Mouse (Mus musculus) NIH3T3 (cell line): Measurements from ENCODE around the gene Fam198a.

ENCODE experiments used
- DNase-seq: peaks from one replicate; pipeline ENCODE4 v3.0.0-alpha.2; 2012; ENCODE audit warnings: low read depth

Gene Fam198a

GRCm38 (mm10) chr9:121950418-121951113 lies at the start of gene Fam198a:
Fam198a (plus strand) TSS chr9:121950988.
- peak; percentile 73 for DNase-seq

- no peak for DNase-seq
These were observed 48.8 kb upstream of the Fam198a start for GRCm38 (mm10) chr9:121901710-121902700.

GRCm38 (mm10) chr9:121903476-121904305 lies 47.1 kb upstream of the Fam198a start:
- no peak for DNase-seq

GRCm38 (mm10) chr9:121904319-121904718 lies 46.5 kb upstream of the Fam198a start:
- no peak for DNase-seq

- DNase-seq, result no peak
These were observed 45.8 kb upstream of the Fam198a start for GRCm38 (mm10) chr9:121904946-121905345.

GRCm38 (mm10) chr9:121905556-121906185 lies 45.1 kb upstream of the Fam198a start:
- peak; percentile 17 for DNase-seq

GRCm38 (mm10) chr9:121906456-121906855 lies 44.3 kb upstream of the Fam198a start:
- no peak for DNase-seq

GRCm38 (mm10) chr9:121907356-121908070 lies 43.3 kb upstream of the Fam198a start:
- DNase-seq, result no peak

GRCm38 (mm10) chr9:121908321-121908720 lies 42.5 kb upstream of the Fam198a start:
- no peak for DNase-seq

GRCm38 (mm10) chr9:121909635-121910034 lies 41.2 kb upstream of the Fam198a start:
- DNase-seq, result no peak

GRCm38 (mm10) chr9:121911196-121911595 lies 39.6 kb upstream of the Fam198a start:
- no peak for DNase-seq

GRCm38 (mm10) chr9:121912786-121913185 lies 38.0 kb upstream of the Fam198a start:
- no peak for DNase-seq

GRCm38 (mm10) chr9:121914226-121914757 lies 36.5 kb upstream of the Fam198a start:
- DNase-seq, result peak; percentile 79

GRCm38 (mm10) chr9:121915056-121915455 lies 35.7 kb upstream of the Fam198a start:
- DNase-seq, result no peak

- peak; percentile 17 for DNase-seq
These were observed 34.7 kb upstream of the Fam198a start, which contains the start of gene Cyp8b1 for GRCm38 (mm10) chr9:121916102-121916501. Cyp8b1 (minus strand) TSS chr9:121916305.

GRCm38 (mm10) chr9:121919027-121919501 lies 31.7 kb upstream of the Fam198a start:
- DNase-seq, result no peak

GRCm38 (mm10) chr9:121923443-121923842 lies 27.3 kb upstream of the Fam198a start:
- DNase-seq, result no peak

- no peak for DNase-seq
These were observed 26.9 kb upstream of the Fam198a start for GRCm38 (mm10) chr9:121923906-121924305.

- no peak for DNase-seq
These were observed 25.8 kb upstream of the Fam198a start for GRCm38 (mm10) chr9:121924901-121925560.

GRCm38 (mm10) chr9:121925959-121926358 lies 24.8 kb upstream of the Fam198a start:
- DNase-seq, result no peak
